Mouse (Mus musculus): ENCODE data around the gene Sec31a. TPM values are rescaled to one million over a fixed set of nuclear protein-coding genes. Genes with fewer than 3 reads are reported as not detected.

Gene Sec31a
- total RNA-seq, 2 experiments from 2014 or later = 90.3 to 103 TPM

- no peak for DNase-seq (ENCODE audit: low spot score in 2 of 2)
Observed at GRCm38 (mm10) chr5:100350907-100351456, 65.1 kb downstream of the Sec31a start.

- DNase-seq (ENCODE audit: low spot score in 2 of 2) = peak; percentile 34 to 44
Observed at GRCm38 (mm10) chr5:100349287-100350215, 66.5 kb downstream of the Sec31a start.

GRCm38 (mm10) chr5:100345118-100345517 is 70.9 kb downstream of the Sec31a start:
- no peak for DNase-seq (ENCODE audit: low spot score in 2 of 2)

GRCm38 (mm10) chr5:100343087-100343486 is 72.9 kb downstream of the Sec31a start:
- DNase-seq (ENCODE audit: low spot score in 2 of 2) = no peak

- DNase-seq (ENCODE audit: low spot score in 2 of 2) = no peak
Observed at GRCm38 (mm10) chr5:100342422-100342821, 73.6 kb downstream of the Sec31a start.

GRCm38 (mm10) chr5:100341042-100341441 is 75.0 kb downstream of the Sec31a start:
- DNase-seq (ENCODE audit: low spot score in 2 of 2) = no peak

- DNase-seq (ENCODE audit: low spot score in 2 of 2) = no peak
Observed at GRCm38 (mm10) chr5:100337852-100338251, 78.2 kb downstream of the Sec31a start.

- no peak for DNase-seq (ENCODE audit: low spot score in 2 of 2)
Observed at GRCm38 (mm10) chr5:100336876-100337275, 79.2 kb downstream of the Sec31a start.

GRCm38 (mm10) chr5:100335581-100336080 is 80.4 kb downstream of the Sec31a start:
- no peak for DNase-seq (ENCODE audit: low spot score in 2 of 2)

GRCm38 (mm10) chr5:100334686-100335085 is 81.3 kb downstream of the Sec31a start:
- DNase-seq (ENCODE audit: low spot score in 2 of 2) = no peak

- DNase-seq (ENCODE audit: low spot score in 2 of 2) = no peak
Observed at GRCm38 (mm10) chr5:100333607-100334380, 82.2 kb downstream of the Sec31a start.

GRCm38 (mm10) chr5:100332300-100333004 is 83.6 kb downstream of the Sec31a start:
- no peak for DNase-seq (ENCODE audit: low spot score in 2 of 2)

- DNase-seq (ENCODE audit: low spot score in 2 of 2) = no peak
Observed at GRCm38 (mm10) chr5:100331636-100332035, 84.4 kb downstream of the Sec31a start.

- peak; percentile 87 to 90 for DNase-seq (ENCODE audit: low spot score in 2 of 2)
Observed at GRCm38 (mm10) chr5:100322081-100322480, 94.0 kb downstream of the Sec31a start.

- no peak for DNase-seq (ENCODE audit: low spot score in 2 of 2)
Observed at GRCm38 (mm10) chr5:100317842-100318241, 98.2 kb downstream of the Sec31a start.

GRCm38 (mm10) chr5:100317010-100317409 is 99.0 kb downstream of the Sec31a start:
- DNase-seq (ENCODE audit: low spot score in 2 of 2) = no peak

- no peak for DNase-seq (ENCODE audit: low spot score in 2 of 2)
Observed at GRCm38 (mm10) chr5:100315646-100316045, 100.4 kb downstream of the Sec31a start.

- DNase-seq (ENCODE audit: low spot score in 2 of 2) = no peak
Observed at GRCm38 (mm10) chr5:100312391-100312790, 103.6 kb downstream of the Sec31a start.

Data from layer of hippocampus, postnatal 10 days (tissue).